Mouse (Mus musculus) lung, postnatal 0 days (tissue): ENCODE data around the gene Cdk15. TPM values are rescaled to one million over a fixed set of nuclear protein-coding genes. Genes with fewer than 3 reads are reported as not detected.

Experiments used
- ATAC-seq: fragments of 200-750 bp; cut with Nextera tagmentation; 2 replicates; pipeline ENCODE4 v1.8.0; 2017; ENCODE audit warnings: moderate library complexity
- DNase-seq: peaks from one replicate; pipeline ENCODE4 v3.0.0-alpha.2; 2016; ENCODE audit warnings: low spot score
- H3K27ac ChIP-seq: fragments of 300-500 bp; sonication (generic); 2 replicates; pipeline ENCODE4 v1.5.1; 2014; ENCODE audit warnings: antibody characterized with exemption, mild to moderate bottlenecking, low read length, mixed read lengths
- H3K27me3 ChIP-seq: fragments of 300-500 bp; sonication (generic); replicated peaks from 2 replicates; pipeline ENCODE4 v1.6.1; 2014; ENCODE audit warnings: low read length, mixed read lengths; ENCODE audit not compliant: insufficient read depth
- H3K36me3 ChIP-seq: fragments of 300-500 bp; sonication (generic); 2 replicates; pipeline ENCODE4 v1.6.1; 2014; ENCODE audit warnings: low read length, mixed read lengths; ENCODE audit not compliant: insufficient read depth
- H3K4me1 ChIP-seq: fragments of 300-500 bp; sonication (generic); 2 replicates; pipeline ENCODE4 v1.6.1; 2014; ENCODE audit warnings: antibody characterized with exemption, low read depth, low read length, mixed read lengths; ENCODE audit not compliant: insufficient read depth
- H3K4me2 ChIP-seq: fragments of 300-500 bp; sonication (generic); replicated peaks from 2 replicates; pipeline ENCODE4 v1.6.1; 2014; ENCODE audit warnings: low read depth, mild to moderate bottlenecking, low read length, moderate library complexity, mixed read lengths
- H3K4me3 ChIP-seq: fragments of 300-500 bp; sonication (generic); 2 replicates; pipeline ENCODE4 v1.5.1; 2014; ENCODE audit warnings: low read depth, low read length
- H3K9ac ChIP-seq: fragments of 300-500 bp; sonication (generic); replicated peaks from 2 replicates; pipeline ENCODE4 v1.6.1; 2014; ENCODE audit warnings: low read depth, mild to moderate bottlenecking
- H3K9me3 ChIP-seq: fragments of 300-500 bp; sonication (generic); 2 replicates; pipeline ENCODE4 v1.6.1; 2016; ENCODE audit warnings: low read length, mixed read lengths
- CTCF ChIP-seq: IDR thresholded peaks from 2 replicates; pipeline ENCODE4 v1.5.1; 2016; ENCODE audit warnings: antibody characterized with exemption, mild to moderate bottlenecking
- EP300 ChIP-seq: IDR thresholded peaks from 2 replicates; pipeline ENCODE4 v1.6.1; 2016; ENCODE audit warnings: antibody characterized with exemption, mild to moderate bottlenecking, control low read depth
- WGBS: fragments of 180-500 bp; shearing (Covaris S2); extraction: QIAGEN DNeasy Blood & Tissue Kit; methylation state at CpG from one replicate; pipeline ENCODE4 v1.1.7; 2014; 5-methylcytosine and 5-hydroxymethylcytosine counted together
- polyA plus RNA-seq: library from polyadenylated mRNA; unstranded; fragments of >200 nt; fragmentation: Nextera tagmentation; extraction: Ambion mirVana; gene quantifications from 2 replicates; pipeline ENCODE4 v1.2.1, GENCODE M21; 2015

Gene Cdk15
- polyA plus RNA-seq, 1 experiment from 2014 or later, result 0.13 TPM

GRCm38 (mm10) chr1:59220371-59220770, 36.3 kb upstream of the Cdk15 start:
- 87% methylated on average over 3 of the region's 3 CpGs for WGBS
- H3K4me2 ChIP-seq, result no peak overlapping the region
- ATAC-seq, result no peak
- no peak overlapping the region for H3K9ac ChIP-seq
- no peak overlapping the region for H3K4me3 ChIP-seq
- no peaks in the 10 kb centered on the region for H3K27me3 ChIP-seq
- no peaks in the 10 kb centered on the region for H3K9me3 ChIP-seq
- no peak overlapping the region for H3K27ac ChIP-seq
- no peak for TF ChIP-seq EP300
- peak; percentile 23 for TF ChIP-seq CTCF
- no peaks in the 10 kb centered on the region for H3K4me1 ChIP-seq
- no peaks in the 10 kb centered on the region for H3K36me3 ChIP-seq
- DNase-seq, result no peak

- ATAC-seq, result no peak
Measured at GRCm38 (mm10) chr1:59221591-59221990, 35.1 kb upstream of the Cdk15 start.

GRCm38 (mm10) chr1:59222101-59222825, 34.4 kb upstream of the Cdk15 start:
- DNase-seq (no peak), ATAC-seq (no peak)
- H3K27ac ChIP-seq, result no peak overlapping the region
- no peaks in the 10 kb centered on the region for H3K9me3 ChIP-seq
- TF ChIP-seq EP300, result no peak
- TF ChIP-seq CTCF, result no peak
- no peaks in the 10 kb centered on the region for H3K36me3 ChIP-seq
- no peak overlapping the region for H3K4me2 ChIP-seq
- WGBS, result 82% methylated on average over 7 of the region's 7 CpGs
- H3K4me1 ChIP-seq, result no peaks in the 10 kb centered on the region
- H3K27me3 ChIP-seq, result no peaks in the 10 kb centered on the region
- H3K9ac ChIP-seq, result no peak overlapping the region
- H3K4me3 ChIP-seq, result no peak overlapping the region

More at GRCm38 (mm10) chr1:59221591-59221990, 35.1 kb upstream of the Cdk15 start:
- H3K27me3 ChIP-seq, result no peaks in the 10 kb centered on the region
- H3K4me3 ChIP-seq, result no peak overlapping the region
- H3K9me3 ChIP-seq, result no peaks in the 10 kb centered on the region
- no peak for TF ChIP-seq CTCF
- no peak for TF ChIP-seq EP300
- no peaks in the 10 kb centered on the region for H3K36me3 ChIP-seq
- DNase-seq, result no peak
- WGBS, result 73% methylated on average over 2 of the region's 2 CpGs
- H3K9ac ChIP-seq, result no peak overlapping the region
- no peak overlapping the region for H3K27ac ChIP-seq
- H3K4me2 ChIP-seq, result no peak overlapping the region
- no peaks in the 10 kb centered on the region for H3K4me1 ChIP-seq

GRCm38 (mm10) chr1:59228552-59228951, 28.2 kb upstream of the Cdk15 start:
- DNase-seq, result no peak
- TF ChIP-seq EP300 (no peak), CTCF (no peak)

GRCm38 (mm10) chr1:59229187-59229586, 27.5 kb upstream of the Cdk15 start:
- H3K27ac ChIP-seq, result no peak overlapping the region
- H3K36me3 ChIP-seq, result no peaks in the 10 kb centered on the region
- no peak for DNase-seq
- H3K9ac ChIP-seq, result no peak overlapping the region
- no peak for ATAC-seq
- H3K9me3 ChIP-seq, result no peaks in the 10 kb centered on the region
- no peak overlapping the region for H3K4me3 ChIP-seq
- no peak overlapping the region for H3K4me2 ChIP-seq
- no peaks in the 10 kb centered on the region for H3K27me3 ChIP-seq
- H3K4me1 ChIP-seq, result no peaks in the 10 kb centered on the region
- WGBS, result 62% methylated on average over 4 of the region's 4 CpGs
- no peak for TF ChIP-seq EP300
- no peak for TF ChIP-seq CTCF

More at GRCm38 (mm10) chr1:59228552-59228951, 28.2 kb upstream of the Cdk15 start:
- no peak overlapping the region for H3K9ac ChIP-seq
- 75% methylated on average over 7 of the region's 7 CpGs for WGBS
- H3K4me3 ChIP-seq, result no peak overlapping the region
- H3K27ac ChIP-seq, result no peak overlapping the region
- H3K4me2 ChIP-seq, result no peak overlapping the region
- H3K36me3 ChIP-seq, result no peaks in the 10 kb centered on the region
- H3K4me1 ChIP-seq, result no peaks in the 10 kb centered on the region
- no peaks in the 10 kb centered on the region for H3K9me3 ChIP-seq
- no peaks in the 10 kb centered on the region for H3K27me3 ChIP-seq
- ATAC-seq, result no peak

GRCm38 (mm10) chr1:59236856-59237441, 19.8 kb upstream of the Cdk15 start, which contains the start of gene Als2:
Als2 (minus strand) TSS chr1:59237231.
- 0 out of 2 replicates have a peak, but pooled peaks have one; percentile 2 for TF ChIP-seq CTCF
- no peak for TF ChIP-seq EP300
- peak within 1 kb of the TSS; percentile 64 for H3K9ac ChIP-seq
- peak within 1 kb of the TSS; percentile 81 for H3K4me2 ChIP-seq
- no peaks in the 10 kb centered on the region for H3K27me3 ChIP-seq
- peak within 1 kb of the TSS; percentile 63 for H3K27ac ChIP-seq
- H3K4me1 ChIP-seq, result no peaks in the 10 kb centered on the region
- ATAC-seq (peak; percentile 97), DNase-seq (peak; percentile 97)
- H3K4me3 ChIP-seq, result peak within 1 kb of the TSS; percentile 87
- no peaks in the 10 kb centered on the region for H3K9me3 ChIP-seq
- no peaks in the 10 kb centered on the region for H3K36me3 ChIP-seq
- WGBS, result under 1% methylated on average over 53 of the region's 58 CpGs
